In genomic region chr12:28675121-28675924, GRCm38 (mm10) we compare ENCODE assay signal across 7 mouse cellular contexts. TPM values are rescaled to one million over a fixed set of nuclear protein-coding genes. Genes with fewer than 3 reads are reported as not detected.
DNase-seq lines count a peak whose midpoint lies in the region; ATAC-seq and TF ChIP-seq lines count a peak whose summit lies in the region.

Gene Adi1 (plus strand): TSS chr12:28675231.

- peak; percentile 25 for TF ChIP-seq POLR2A in kidney, adult 2 months (IDR thresholded peaks at IDR 0.05; ENCODE audit: low read depth, low read length)

- no peak for TF ChIP-seq CTCF in kidney, adult 2 months (conservative IDR thresholded peaks at IDR 0.05; ENCODE audit: insufficient read depth, insufficient read length, low read depth, low read length)

- H3K27me3 ChIP-seq in embryonic facial prominence, embryonic 12.5 days, result no peaks in the 10 kb centered on the region
- H3K27me3 ChIP-seq in kidney, adult 2 months (replicated peaks; ENCODE audit: control insufficient read depth, insufficient read depth, low read length), result no peaks in the 10 kb centered on the region
- H3K27me3 ChIP-seq in limb, embryonic 12.5 days, result no peaks in the 10 kb centered on the region
- no peaks in the 10 kb centered on the region for H3K27me3 ChIP-seq in midbrain, embryonic 15.5 days (replicated peaks)

- peak within 1 kb of the TSS; percentile 65 for H3K9ac ChIP-seq in embryonic facial prominence, embryonic 12.5 days
- peak within 1 kb of the TSS; percentile 53 for H3K9ac ChIP-seq in limb, embryonic 12.5 days (replicated peaks)
- peak within 1 kb of the TSS; percentile 52 for H3K9ac ChIP-seq in midbrain, embryonic 15.5 days

- peak; percentile 97 for ATAC-seq in embryonic facial prominence, embryonic 12.5 days (ENCODE audit: insufficient number of reproducible peaks, insufficient read depth, low FRiP score, low TSS enrichment)
- peak; percentile 98 for ATAC-seq in limb, embryonic 12.5 days (ENCODE audit: insufficient number of reproducible peaks, insufficient read depth, low FRiP score, low TSS enrichment, low read depth)
- peak; percentile 98 for ATAC-seq in midbrain, embryonic 15.5 days (replicated peaks)

- no peaks in the 10 kb centered on the region for H3K9me3 ChIP-seq in embryonic facial prominence, embryonic 12.5 days
- H3K9me3 ChIP-seq in limb, embryonic 12.5 days, result no peaks in the 10 kb centered on the region
- H3K9me3 ChIP-seq in midbrain, embryonic 15.5 days, result no peaks in the 10 kb centered on the region

- WGBS in embryonic facial prominence, embryonic 12.5 days, result 3% methylated on average over 52 of the region's 53 CpGs
- 1% methylated on average over 53 of the region's 53 CpGs for WGBS in kidney, adult 2 months
- 2% methylated on average over 53 of the region's 53 CpGs for WGBS in limb, embryonic 12.5 days
- 1% methylated on average over 53 of the region's 53 CpGs for WGBS in midbrain, embryonic 15.5 days

- 0 out of 2 replicates have a peak, but pooled peaks cover 9% of the 10 kb centered on the region for H3K4me1 ChIP-seq in embryonic facial prominence, embryonic 12.5 days
- peaks cover 5% of the 10 kb centered on the region; the same call in 1 of the 2 replicates for H3K4me1 ChIP-seq in kidney, adult 2 months (ENCODE audit: control insufficient read depth, insufficient read depth, low read length)
- H3K4me1 ChIP-seq in limb, embryonic 12.5 days (replicated peaks), result peaks cover 11% of the 10 kb centered on the region
- peaks cover 13% of the 10 kb centered on the region for H3K4me1 ChIP-seq in midbrain, embryonic 15.5 days

- H3K4me3 ChIP-seq in embryonic facial prominence, embryonic 12.5 days, result peak within 1 kb of the TSS; percentile 52
- peak within 1 kb of the TSS; percentile 68 for H3K4me3 ChIP-seq in kidney, adult 2 months (ENCODE audit: insufficient read depth, low read depth, low read length)
- H3K4me3 ChIP-seq in limb, embryonic 12.5 days (replicated peaks), result peak within 1 kb of the TSS; percentile 46
- peak within 1 kb of the TSS; percentile 50 for H3K4me3 ChIP-seq in midbrain, embryonic 15.5 days

- peak within 1 kb of the TSS; percentile 60 for H3K4me2 ChIP-seq in embryonic facial prominence, embryonic 12.5 days (replicated peaks)
- peak within 1 kb of the TSS; percentile 60 for H3K4me2 ChIP-seq in limb, embryonic 12.5 days
- peak within 1 kb of the TSS; percentile 54 for H3K4me2 ChIP-seq in midbrain, embryonic 15.5 days

- peak; percentile 81 for DNase-seq in adrenal gland, postnatal 25 days
- peak; percentile 83 to 87 for DNase-seq in heart, adult 18-20 months
- peak; percentile 92 for DNase-seq in kidney, adult 2 months
- DNase-seq in spleen, postnatal 10 days (ENCODE audit: low spot score in 2 of 2), result peak; percentile 51 to 81

- H3K36me3 ChIP-seq in embryonic facial prominence, embryonic 12.5 days, result peaks cover 14% of the 10 kb centered on the region; the same call in 1 of the 2 replicates
- no peaks in the 10 kb centered on the region for H3K36me3 ChIP-seq in kidney, adult 2 months (ENCODE audit: control insufficient read depth, insufficient read depth, low read length)
- H3K36me3 ChIP-seq in limb, embryonic 12.5 days, result peaks cover 23% of the 10 kb centered on the region
- no peaks in the 10 kb centered on the region for H3K36me3 ChIP-seq in midbrain, embryonic 15.5 days (replicated peaks)

- H3K27ac ChIP-seq in embryonic facial prominence, embryonic 12.5 days, result peak within 1 kb of the TSS; percentile 95
- peak within 1 kb of the TSS; percentile 70 for H3K27ac ChIP-seq in kidney, adult 2 months (ENCODE audit: insufficient read depth, low read depth, low read length)
- H3K27ac ChIP-seq in limb, embryonic 12.5 days, result peak within 1 kb of the TSS; percentile 95
- H3K27ac ChIP-seq in midbrain, embryonic 15.5 days, result peak within 1 kb of the TSS; percentile 93

RNA-seq across cellular contexts. Expression of gene Adi1, which starts in this region (rescaled TPM):
- 79.7 and 98.2 TPM in 2 replicates for total RNA-seq in adrenal gland, postnatal 25 days (2021)
- polyA plus RNA-seq in embryonic facial prominence, embryonic 12.5 days (2016; fragmentation: Nextera tagmentation; extraction: Ambion mirVana), result 62.6 and 66.1 TPM in 2 replicates
- total RNA-seq in heart, adult 18-20 months (2021), result 10 to 100 TPM; 59.5 to 63.5 TPM
- polyA plus RNA-seq in kidney, adult 2 months (2012; rRNA removed), result 35.2 and 53.9 TPM in 2 replicates
- polyA plus RNA-seq in limb, embryonic 12.5 days (2016; fragmentation: Nextera tagmentation; extraction: Ambion mirVana), result 66.1 and 68.9 TPM in 2 replicates
- polyA plus RNA-seq in midbrain, embryonic 15.5 days (2015; fragmentation: Nextera tagmentation; extraction: Ambion mirVana), result 23.8 and 25.5 TPM in 2 replicates

Comparison
In these comparisons a context has a peak if more than half of its experiments do, and no peak if none do; other contexts are left out.
1. Peak in every context shown above with its lines: DNase-seq, ATAC-seq, H3K4me3 ChIP-seq and H3K27ac ChIP-seq.